Mouse (Mus musculus) CH12.LX (cell line): ENCODE data around the gene Arhgef3. TPM values are rescaled to one million over a fixed set of nuclear protein-coding genes. Genes with fewer than 3 reads are reported as not detected.

Source experiments
- DNase-seq: peaks from one replicate; pipeline ENCODE4 v3.0.0-alpha.2; 2013; ENCODE audit errors: extremely low read depth
- H3K27ac ChIP-seq: 2 replicates; pipeline ENCODE4 v1.5.1; 2012; ENCODE audit warnings: low read depth, mild to moderate bottlenecking, control low read depth, moderate library complexity; ENCODE audit not compliant: insufficient read depth
- H3K27me3 ChIP-seq: replicated peaks from 2 replicates; pipeline ENCODE3; 2012; ENCODE audit warnings: inconsistent platforms
- H3K36me3 ChIP-seq, 2 experiments: replicated peaks in 1 of 2; 2 replicates each; pipeline versions ENCODE3 to v1.6.1; 2012; ENCODE audit warnings: inconsistent platforms in 1 of 2, low read length in 1 of 2, mild to moderate bottlenecking in 1 of 2, mixed read lengths in 1 of 2, moderate library complexity in 1 of 2; ENCODE audit not compliant: control insufficient read depth in 1 of 2, insufficient read depth in 1 of 2
- H3K4me1 ChIP-seq, 2 experiments: 2 replicates each; pipeline ENCODE4 v1.6.1; 2012; ENCODE audit warnings: inconsistent platforms in 1 of 2, moderate library complexity in 1 of 2; ENCODE audit not compliant: insufficient read depth in 2 of 2, control insufficient read depth in 1 of 2
- H3K4me2 ChIP-seq: 2 replicates; pipeline ENCODE4 v1.6.1; 2012; ENCODE audit warnings: low read depth, mild to moderate bottlenecking, control low read depth; ENCODE audit not compliant: poor library complexity, insufficient read depth, severe bottlenecking
- H3K4me3 ChIP-seq, 3 experiments: fragments of 150-350 bp in 1 of 3; sonication (generic) in 1 of 3; replicated peaks in 1 of 3; 2 replicates each; pipeline versions ENCODE3 to v1.5.1; 2011 to 2012; ENCODE audit warnings: low read depth in 2 of 3, low read length in 2 of 3, mild to moderate bottlenecking in 2 of 3, moderate library complexity in 2 of 3, control low read depth in 1 of 3, improper control_type of control experiment in 1 of 3, inconsistent platforms in 1 of 3, mixed read lengths in 1 of 3; ENCODE audit not compliant: poor library complexity in 1 of 3
- H3K79me2 ChIP-seq: replicated peaks from 2 replicates; pipeline ENCODE4 v1.6.1; 2012; ENCODE audit warnings: mild to moderate bottlenecking, moderate library complexity; ENCODE audit not compliant: control insufficient read depth, poor library complexity, insufficient read depth, severe bottlenecking; ENCODE audit errors: extremely low read depth
- H3K9ac ChIP-seq: 2 replicates; pipeline ENCODE4 v1.6.1; 2012; ENCODE audit warnings: low read depth, mild to moderate bottlenecking, control low read depth, moderate library complexity; ENCODE audit not compliant: insufficient read depth
- H3K9me3 ChIP-seq: replicated peaks from 2 replicates; pipeline ENCODE3; 2012; ENCODE audit warnings: low read length, inconsistent platforms, mixed read lengths
- BHLHE40 ChIP-seq: IDR thresholded peaks from 2 replicates; pipeline ENCODE4 v1.6.1; 2011; ENCODE audit warnings: mild to moderate bottlenecking, low read depth, low read length, improper control_type of control experiment
- ELF1 ChIP-seq: IDR thresholded peaks from 2 replicates; pipeline ENCODE4 v1.6.1; 2014; ENCODE audit warnings: low read depth, mild to moderate bottlenecking, inconsistent platforms, low read length, improper control_type of control experiment
- ETS1 ChIP-seq: conservative IDR thresholded peaks from 2 replicates; pipeline ENCODE4 v1.6.1; 2012; ENCODE audit warnings: low read depth, mild to moderate bottlenecking, inconsistent platforms, low read length, improper control_type of control experiment, moderate library complexity
- GABPA ChIP-seq: IDR thresholded peaks from 2 replicates; pipeline ENCODE4 v1.6.1; 2012; ENCODE audit warnings: low read depth, low read length, improper control_type of control experiment, inconsistent platforms; ENCODE audit not compliant: insufficient replicate concordance
- HCFC1 ChIP-seq: IDR thresholded peaks from 2 replicates; pipeline ENCODE4 v1.6.1; 2012; ENCODE audit warnings: low read depth, mild to moderate bottlenecking, inconsistent platforms, low read length, improper control_type of control experiment
- JUND ChIP-seq: conservative IDR thresholded peaks from 2 replicates; pipeline ENCODE4 v1.6.1; 2011; ENCODE audit warnings: low read depth, low read length, improper control_type of control experiment
- MEF2A ChIP-seq: IDR thresholded peaks from 2 replicates; pipeline ENCODE4 v1.6.1; 2014; ENCODE audit warnings: low read depth, mild to moderate bottlenecking, inconsistent platforms, low read length, improper control_type of control experiment, borderline replicate concordance
- NRF1 ChIP-seq: IDR thresholded peaks from 2 replicates; pipeline ENCODE4 v1.6.1; 2014; ENCODE audit warnings: low read depth, mild to moderate bottlenecking, inconsistent platforms, low read length, improper control_type of control experiment, moderate library complexity
- RAD21 ChIP-seq: IDR thresholded peaks from 2 replicates; pipeline ENCODE4 v1.6.1; 2011; ENCODE audit warnings: low read depth, mild to moderate bottlenecking, low read length, improper control_type of control experiment, moderate library complexity
- RCOR1 ChIP-seq: conservative IDR thresholded peaks from 2 replicates; pipeline ENCODE4 v1.6.1; 2012; ENCODE audit warnings: low read depth, mild to moderate bottlenecking, inconsistent platforms, low read length, improper control_type of control experiment
- SIN3A ChIP-seq: IDR thresholded peaks from 2 replicates; pipeline ENCODE4 v1.6.1; 2012; ENCODE audit warnings: low read length, improper control_type of control experiment, inconsistent platforms
- SMC3 ChIP-seq: IDR thresholded peaks from 2 replicates; pipeline ENCODE4 v1.6.1; 2011; ENCODE audit warnings: low read depth, low read length, improper control_type of control experiment
- TCF12 ChIP-seq: IDR thresholded peaks from 2 replicates; pipeline ENCODE4 v1.6.1; 2014; ENCODE audit warnings: low read depth, mild to moderate bottlenecking, inconsistent platforms, low read length, improper control_type of control experiment
- UBTF ChIP-seq: IDR thresholded peaks from 2 replicates; pipeline ENCODE4 v1.6.1; 2012; ENCODE audit warnings: low read depth, mild to moderate bottlenecking, inconsistent platforms, low read length, improper control_type of control experiment, moderate library complexity
- USF1 ChIP-seq: IDR thresholded peaks from 2 replicates; pipeline ENCODE4 v1.6.1; 2014; ENCODE audit warnings: low read depth, mild to moderate bottlenecking, inconsistent platforms, low read length, improper control_type of control experiment
- ZC3H11A ChIP-seq: IDR thresholded peaks from 2 replicates; pipeline ENCODE4 v1.6.1; 2012; ENCODE audit warnings: low read depth, mild to moderate bottlenecking, inconsistent platforms, low read length, improper control_type of control experiment
- ZKSCAN1 ChIP-seq: IDR thresholded peaks from 2 replicates; pipeline ENCODE4 v1.6.1; 2012; ENCODE audit warnings: low read depth, inconsistent platforms, low read length, improper control_type of control experiment, borderline replicate concordance
- ZMIZ1 ChIP-seq: IDR thresholded peaks from 2 replicates; pipeline ENCODE4 v1.6.1; 2012; ENCODE audit warnings: low read depth, mild to moderate bottlenecking, inconsistent platforms, low read length, improper control_type of control experiment
- dilution Hi-C: fragments of 300-500 bp; cut with MboI; formaldehyde crosslinking; loops from 2 replicates; pipeline ENCODE4 v1.14.3; 2020; ENCODE audit warnings: low sequenced_read_pairs; ENCODE audit not compliant: extremely low pct_unique_long_range_greater_than_20kb, extremely low pct_ligation_motif_present
- in situ Hi-C: fragments of 300-500 bp; cut with MboI; formaldehyde crosslinking; loops from 3 replicates; pipeline ENCODE4 v1.14.3; 2019; ENCODE audit warnings: low sequenced_read_pairs, low pct_ligation_motif_present, low pct_unique_long_range_greater_than_20kb, mixed read lengths
- polyA plus RNA-seq: library from polyadenylated mRNA; unstranded; fragments of >175 nt; gene quantifications from 2 replicates; pipeline ENCODE4 v1.2.1, GENCODE M21; 2012; ENCODE audit warnings: low read depth; ENCODE audit not compliant: insufficient read length
- total RNA-seq, 2 experiments: library from RNA; depleted of rRNA; stranded (reverse); fragments of 300-350 nt in 1 of 2; fragments of >200 nt in 1 of 2; gene quantifications; 2 replicates each; pipeline ENCODE4 v1.2.3; 2012 to 2014

Gene Arhgef3
- total and polyA plus RNA-seq, 3 experiments = 0.51 to 0.64 (median 0.62) TPM

DNA sequence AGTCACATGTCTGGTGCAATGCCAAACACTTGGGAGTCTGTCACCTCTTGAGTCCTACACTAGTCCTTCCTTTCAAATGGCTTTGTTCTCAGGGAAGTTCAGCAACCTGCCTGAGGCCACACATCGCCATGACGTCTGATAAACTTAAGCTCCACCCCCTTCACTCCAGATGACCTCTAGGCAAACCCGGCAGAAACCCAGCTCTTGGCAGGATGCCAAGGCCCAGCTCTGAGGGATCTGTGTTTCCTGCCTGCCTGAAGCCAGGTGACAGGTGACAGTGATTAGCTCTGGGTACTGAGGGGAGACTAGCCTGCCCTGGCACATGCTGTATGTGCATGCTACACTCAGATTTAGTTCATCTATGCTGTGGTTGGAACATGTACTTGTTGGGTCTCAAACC, 42.7 kb upstream of the Arhgef3 start:
- TF ChIP-seq RAD21 (no peak), RCOR1 (no peak), GABPA (no peak), ELF1 (no peak), MEF2A (no peak), JUND (no peak), ZKSCAN1 (no peak), NRF1 (no peak), ETS1 (no peak), SIN3A (no peak), HCFC1 (no peak), SMC3 (no peak), ZC3H11A (no peak), ZMIZ1 (no peak)
- Histone ChIP-seq H3K27me3 (no peaks in the 10 kb centered on the region), H3K36me3 (no peaks in the 10 kb centered on the region), H3K4me2 (no peak overlapping the region), H3K4me3 (no peak overlapping the region), H3K79me2 (no peaks in the 10 kb centered on the region), H3K9ac (no peak overlapping the region), H3K9me3 (no peaks in the 10 kb centered on the region), H3K4me1 (no peaks in the 10 kb centered on the region), H3K27ac (no peak overlapping the region)
- no peak for DNase-seq
- in situ Hi-C loops = no loop called here
- dilution Hi-C loops = no loop called here

DNA sequence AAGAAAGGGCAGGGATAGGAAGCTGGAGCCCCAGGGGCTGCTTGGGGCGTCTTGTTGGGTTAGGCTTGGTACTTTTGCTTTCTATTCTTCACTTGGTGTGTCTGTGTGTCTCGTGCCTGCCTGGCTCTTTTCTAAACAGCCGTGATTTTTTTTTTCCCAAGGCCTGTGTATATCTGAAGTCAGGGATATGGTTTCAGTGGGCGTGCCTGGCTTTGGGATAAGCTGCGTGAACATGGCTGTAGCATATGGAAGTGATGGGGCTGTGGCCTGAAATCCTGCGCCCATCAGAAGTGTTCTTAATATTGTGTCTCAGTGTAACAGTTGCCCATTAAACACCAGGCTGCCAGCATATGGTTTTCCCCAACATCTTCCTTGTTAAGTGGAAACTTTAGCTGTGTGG, 39.6 kb upstream of the Arhgef3 start:
- Histone ChIP-seq H3K36me3 (no peaks in the 10 kb centered on the region), H3K27me3 (no peaks in the 10 kb centered on the region), H3K4me1 (no peaks in the 10 kb centered on the region), H3K4me3 (no peak overlapping the region), H3K9ac (no peak overlapping the region), H3K4me2 (no peak overlapping the region; the same call in 1 of the 2 replicates), H3K79me2 (no peaks in the 10 kb centered on the region), H3K9me3 (no peaks in the 10 kb centered on the region), H3K27ac (no peak overlapping the region)
- dilution Hi-C loops (no loop called here), in situ Hi-C loops (no loop called here)
- TF ChIP-seq USF1 (no peak), RCOR1 (no peak), BHLHE40 (no peak), JUND (no peak), TCF12 (no peak), UBTF (no peak), RAD21 (no peak)
- no peak for DNase-seq
